Mouse (Mus musculus) gastrocnemius, postnatal 14 days (tissue): Measurements from ENCODE around the gene Atf7. TPM values are rescaled to one million over a fixed set of nuclear protein-coding genes. Genes with fewer than 3 reads are reported as not detected.
A peak's percentile ranks its signal among the peaks of the same experiment; 100 is the strongest.

Source experiments
- DNase-seq: peaks from one replicate; pipeline ENCODE4 v3.0.0; 2021; ENCODE audit warnings: mixed read lengths
- intact Hi-C: fragments of 180-260 bp; cut with DNase I; formaldehyde crosslinking; loops from one replicate; pipeline ENCODE4 v1.15.1; 2025; ENCODE audit warnings: low total_unique reads
- total RNA-seq, 2 experiments: library from RNA; stranded (reverse); gene quantifications; 2 replicates each; pipeline ENCODE4 v1.2.3; 2021

Gene Atf7
- total RNA-seq, 2 experiments from 2014 or later, result 49.9 to 51.2 TPM

GRCm38 (mm10) chr15:102519211-102520141 is 105.8 kb downstream of the Atf7 start:
- no peak for DNase-seq
- intact Hi-C loops, result no loop called here

DNA sequence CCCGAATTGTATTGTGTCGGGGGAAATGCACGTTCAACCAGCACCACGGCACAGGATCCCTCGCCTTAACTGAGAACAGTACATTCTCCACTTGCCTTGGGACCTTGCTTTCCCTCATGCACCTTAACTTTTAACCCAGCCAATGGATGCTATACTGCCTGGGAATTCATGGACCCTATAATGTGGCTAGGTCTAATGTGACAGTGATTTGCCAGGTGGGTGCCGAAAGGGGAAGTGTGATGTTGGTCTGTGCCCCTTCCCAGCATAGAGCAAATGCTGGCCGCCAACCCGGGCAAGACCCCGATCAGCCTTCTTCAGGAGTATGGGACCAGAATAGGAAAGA is 106.4 kb downstream of the Atf7 start:
- intact Hi-C loops, result no loop called here
- DNase-seq, result no peak

GRCm38 (mm10) chr15:102517976-102518858 is 107.0 kb downstream of the Atf7 start, which contains the start of gene Tarbp2:
Tarbp2 (plus strand) TSS chr15:102518192.
- intact Hi-C loops, result no loop called here

DNA sequence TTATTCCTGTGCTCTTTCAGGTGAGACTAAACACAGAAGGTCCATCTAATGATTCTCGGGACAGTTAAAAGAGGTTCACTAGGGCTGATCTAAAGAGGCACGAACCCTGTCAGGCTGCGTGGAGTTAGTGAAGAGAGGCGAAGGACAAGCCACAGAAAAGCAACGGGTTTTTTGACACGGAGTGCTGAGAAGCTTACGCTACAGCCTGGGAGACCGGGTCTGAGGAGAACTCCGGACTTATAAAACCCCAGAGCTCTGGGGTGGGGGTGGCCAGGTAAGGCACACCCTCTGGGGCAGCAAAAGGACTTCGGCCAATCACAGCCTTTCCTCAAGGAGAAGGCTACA is 107.7 kb downstream of the Atf7 start:
- DNase-seq, result no peak
- intact Hi-C loops, result no loop called here

More at GRCm38 (mm10) chr15:102517976-102518858, 107.0 kb downstream of the Atf7 start, which contains the start of gene Tarbp2:
- peak; percentile 100 for DNase-seq

- intact Hi-C loops, result no loop called here
- DNase-seq, result peak; percentile 74
Observed at GRCm38 (mm10) chr15:102516728-102517404, 108.4 kb downstream of the Atf7 start, which contains the start of gene Map3k12. Map3k12 (minus strand) TSS chr15:102517064.

DNA sequence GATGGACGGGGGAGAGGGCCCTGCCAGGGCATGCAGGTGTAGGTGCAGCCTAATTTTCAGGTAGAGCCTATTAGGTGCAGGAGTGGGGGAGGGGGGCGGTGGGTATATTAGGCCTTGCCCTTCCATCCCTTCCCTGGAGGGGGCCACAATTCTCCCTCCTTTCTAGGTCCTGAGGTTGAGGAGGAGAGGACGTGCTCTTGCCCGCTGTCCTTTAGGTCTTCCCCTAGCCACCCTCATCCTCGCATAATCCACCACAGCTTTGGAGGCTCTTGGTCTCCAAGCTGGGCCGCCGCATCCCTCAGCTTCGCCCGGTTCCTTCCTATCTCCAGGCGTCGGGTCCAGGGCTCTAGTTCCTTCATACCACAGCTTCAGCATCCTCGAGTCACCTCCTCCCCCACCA is 109.0 kb downstream of the Atf7 start:
- intact Hi-C loops, result no loop called here
- no peak for DNase-seq

DNA sequence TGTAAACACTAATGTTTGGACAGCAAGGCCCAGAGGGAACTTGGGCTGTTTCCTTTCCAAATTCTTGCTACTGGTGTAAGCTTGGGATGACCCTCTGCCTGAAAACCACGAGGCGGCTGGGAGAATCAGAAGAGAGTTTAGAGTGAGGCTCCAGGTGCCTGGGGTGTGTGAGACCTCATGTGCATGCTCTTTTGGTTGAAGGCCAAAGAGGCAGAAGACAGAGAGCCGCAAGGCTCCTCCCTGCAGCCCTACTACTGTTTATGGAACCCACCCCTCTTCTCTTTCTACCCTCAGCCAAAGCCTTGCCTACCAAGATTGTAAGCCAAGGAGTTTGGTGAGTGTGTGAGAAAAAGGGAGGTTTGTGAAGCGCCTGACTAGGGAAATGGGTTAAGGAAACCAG is 109.5 kb downstream of the Atf7 start:
- intact Hi-C loops, result no loop called here
- no peak for DNase-seq

DNA sequence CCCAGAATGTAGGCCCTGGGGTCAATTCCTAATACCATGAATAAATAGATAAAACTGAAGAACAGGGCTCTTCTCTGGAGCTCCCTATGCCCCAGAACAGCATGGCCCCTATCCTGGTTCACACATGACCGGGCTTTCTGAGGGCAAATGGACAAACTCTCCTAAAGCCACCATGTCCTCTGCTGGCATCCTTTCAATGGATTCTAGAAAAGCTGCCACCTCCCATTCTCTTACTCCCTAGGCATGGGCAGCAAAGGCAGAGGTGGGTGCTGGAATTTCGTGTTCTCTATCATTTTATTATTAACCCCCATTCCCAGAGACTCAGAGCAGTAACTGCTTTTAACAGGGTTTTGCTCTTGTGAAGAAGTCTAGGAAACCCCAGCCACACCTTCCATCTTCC is 110.0 kb downstream of the Atf7 start:
- no peak for DNase-seq
- intact Hi-C loops, result no loop called here

DNA sequence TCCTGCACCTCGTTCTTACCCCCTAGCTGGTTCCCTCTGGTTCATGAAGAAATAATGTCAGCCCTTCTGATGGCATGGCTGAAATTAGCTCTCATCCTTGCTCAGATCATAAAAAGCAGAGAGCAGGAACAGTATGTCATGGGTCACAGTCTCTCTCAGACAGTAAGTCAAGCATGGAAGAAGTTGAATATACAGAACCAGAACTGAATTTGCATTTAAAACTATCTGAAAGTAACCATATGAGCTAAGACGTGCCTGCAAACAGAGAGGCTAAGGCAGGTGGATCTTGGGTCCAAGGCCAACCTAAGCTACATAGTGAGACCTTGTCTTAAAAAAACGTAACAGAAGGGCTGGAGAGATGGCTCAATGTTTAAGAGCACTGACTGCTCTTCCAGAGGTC is 112.3 kb downstream of the Atf7 start:
- intact Hi-C loops, result no loop called here
- DNase-seq, result no peak

DNA sequence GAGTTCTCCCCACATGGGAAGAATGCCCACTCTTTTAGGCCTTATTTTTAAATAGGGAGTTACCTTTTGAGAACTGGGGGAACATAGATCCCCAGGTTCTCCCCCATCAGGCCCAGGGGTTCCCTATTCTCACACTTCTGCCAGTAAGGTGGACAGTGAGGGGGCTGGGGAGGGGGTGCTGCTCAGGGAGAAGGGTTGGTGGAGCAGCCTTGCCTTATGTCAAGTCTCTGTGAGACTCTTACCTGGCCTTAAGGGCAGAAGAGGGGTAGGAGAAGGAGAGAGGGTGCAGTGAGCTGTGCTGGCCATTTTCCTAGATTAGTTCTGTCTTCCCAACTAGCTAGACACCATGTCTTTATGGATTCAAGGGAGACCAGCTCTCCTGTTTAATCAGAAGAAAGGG is 112.8 kb downstream of the Atf7 start:
- intact Hi-C loops, result no loop called here
- DNase-seq, result no peak

GRCm38 (mm10) chr15:102512010-102512409 is 113.3 kb downstream of the Atf7 start:
- intact Hi-C loops, result no loop called here
- no peak for DNase-seq

DNA sequence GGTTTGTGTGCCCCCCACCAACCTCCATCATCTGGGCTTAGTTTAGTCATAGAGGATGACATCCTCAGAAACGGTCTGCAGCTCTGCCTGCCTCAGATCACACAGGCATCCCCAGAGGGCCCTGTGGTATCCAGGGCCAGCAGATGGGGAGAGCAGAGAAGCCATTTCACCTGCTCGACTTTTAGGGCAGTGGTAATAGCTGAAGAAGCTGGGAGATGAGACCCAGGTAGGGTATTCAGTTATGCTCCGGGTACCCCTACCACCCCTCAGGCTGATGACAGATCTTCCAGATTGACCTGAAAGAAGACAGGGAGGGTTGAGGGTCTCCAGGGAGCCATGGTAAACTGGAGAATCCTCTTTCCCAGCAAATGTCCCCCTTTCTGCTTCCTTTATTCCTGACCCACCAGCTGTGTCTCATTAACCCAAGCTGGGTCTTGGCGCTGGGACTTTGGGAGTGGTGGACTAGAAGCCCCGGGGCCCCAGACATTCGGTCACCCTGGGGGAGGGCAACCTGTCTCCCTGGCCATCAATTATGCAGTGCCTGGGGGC is 113.9 kb downstream of the Atf7 start:
- DNase-seq, result no peak
- intact Hi-C loops, result no loop called here

GRCm38 (mm10) chr15:102510590-102511284 is 114.5 kb downstream of the Atf7 start:
- intact Hi-C loops, result no loop called here

DNA sequence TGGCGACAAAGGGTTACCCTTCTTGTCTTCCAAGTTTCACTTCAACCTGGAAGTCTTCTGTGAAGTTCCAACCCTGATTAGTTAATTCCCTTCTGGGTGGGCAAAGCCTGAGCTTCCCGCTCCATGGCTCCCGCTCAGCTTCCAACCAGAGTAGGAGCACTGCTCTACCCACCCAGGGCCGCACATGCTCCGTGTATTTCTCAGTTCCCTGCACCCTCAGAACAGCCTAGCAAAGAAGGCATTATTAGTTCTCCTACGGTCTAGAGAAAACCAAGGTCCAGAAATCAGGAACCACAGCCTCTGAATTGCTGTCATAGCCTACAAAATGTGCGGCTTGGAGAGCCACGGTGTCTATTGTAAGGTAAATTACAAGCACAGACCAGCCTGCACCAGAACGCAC is 115.2 kb downstream of the Atf7 start:
- intact Hi-C loops, result no loop called here
- DNase-seq, result no peak

More at GRCm38 (mm10) chr15:102510590-102511284, 114.5 kb downstream of the Atf7 start:
- DNase-seq, result peak; percentile 82

DNA sequence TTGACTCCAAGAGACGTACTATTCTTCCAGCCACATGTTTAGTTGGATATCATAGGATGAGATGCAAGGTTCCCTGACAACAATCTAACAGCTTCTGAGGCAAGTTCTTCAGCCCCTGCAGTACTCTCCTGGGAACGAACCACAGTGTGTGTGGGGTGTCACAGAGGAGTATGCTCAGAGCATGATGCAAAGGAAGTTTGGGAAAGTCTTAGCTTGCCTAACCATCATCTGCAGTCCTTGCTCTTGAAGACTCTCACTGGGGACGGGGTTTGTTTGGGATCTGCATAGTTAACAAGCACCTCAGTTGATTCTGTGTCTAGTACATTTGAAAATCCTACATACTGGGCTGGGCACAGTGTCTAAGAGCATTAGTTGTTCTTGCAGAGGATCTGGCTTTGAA is 116.9 kb downstream of the Atf7 start:
- DNase-seq, result no peak
- intact Hi-C loops, result no loop called here

DNA sequence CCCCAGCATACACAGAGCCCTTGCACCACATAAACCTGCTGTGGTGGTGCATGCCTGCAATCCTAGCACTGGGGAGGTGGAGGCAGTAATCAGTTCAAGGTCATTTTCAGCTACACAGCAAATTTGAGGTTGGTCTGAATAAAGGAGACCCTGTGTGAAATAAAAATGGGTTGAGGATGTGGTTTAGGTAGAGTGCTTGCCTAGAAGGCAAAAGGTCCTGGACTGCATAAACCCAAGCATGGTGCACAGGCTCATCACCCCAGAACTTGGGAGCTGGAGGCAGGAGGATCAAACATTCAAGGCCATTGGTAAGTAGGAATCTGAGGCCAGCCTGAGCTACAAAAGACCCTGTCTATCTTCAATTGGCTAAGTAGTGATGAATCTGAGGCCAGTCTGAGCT is 117.7 kb downstream of the Atf7 start:
- intact Hi-C loops, result no loop called here
- no peak for DNase-seq

GRCm38 (mm10) chr15:102506864-102507263 is 118.4 kb downstream of the Atf7 start:
- no peak for DNase-seq
- intact Hi-C loops, result no loop called here

DNA sequence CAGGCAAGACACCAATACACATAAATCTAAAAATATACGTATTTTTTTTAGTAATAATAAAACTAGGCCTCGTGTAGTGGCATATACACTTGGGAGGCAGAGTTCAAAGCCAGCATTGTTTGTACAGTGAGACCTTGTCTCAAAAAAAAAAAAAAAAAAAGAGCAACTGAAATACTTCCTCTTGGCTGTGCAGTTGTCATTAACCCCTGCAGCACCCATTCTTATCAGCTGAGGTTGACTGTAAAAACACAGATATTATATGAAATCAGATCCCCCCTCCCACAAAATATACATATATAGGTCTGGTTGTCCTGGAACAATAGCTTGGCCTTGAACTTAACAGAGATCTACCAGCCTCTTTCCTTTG is 118.8 kb downstream of the Atf7 start:
- intact Hi-C loops, result no loop called here
- DNase-seq, result no peak
